In the genomic region with DNA sequence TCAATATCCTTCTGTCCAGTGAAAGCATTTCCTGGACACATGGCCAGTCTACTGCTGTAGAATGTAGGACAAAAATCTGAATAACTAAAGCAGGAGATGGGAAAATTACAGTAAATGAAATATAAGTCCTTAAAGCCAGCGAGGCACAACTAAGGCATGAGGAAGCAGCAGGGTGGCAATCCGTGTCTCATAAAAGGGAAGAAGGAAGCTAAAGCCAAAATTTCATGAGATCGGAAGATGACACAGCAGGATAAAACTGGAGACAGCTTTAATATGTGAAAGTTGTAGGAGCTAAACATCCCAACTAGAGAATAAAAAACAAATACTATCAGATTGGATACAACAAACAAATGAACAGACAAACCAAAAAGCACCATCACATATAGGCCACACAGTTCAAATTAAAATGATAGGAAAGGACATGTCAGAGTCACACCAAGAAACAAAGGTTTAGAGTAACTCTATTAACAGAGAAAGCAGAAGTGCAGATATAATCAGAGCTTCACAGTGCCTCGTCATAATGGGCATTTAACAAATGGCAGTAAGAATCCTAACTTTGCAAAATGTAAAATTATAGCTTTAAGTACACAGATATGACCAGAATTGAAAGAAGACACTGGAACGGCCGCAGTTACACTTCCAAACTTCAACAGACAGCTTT, we compare ENCODE assay signal across 18 mouse cellular contexts.
DNase-seq lines count a peak whose midpoint lies in the region; ATAC-seq and TF ChIP-seq lines count a peak whose summit lies in the region.
"Had no signal": no experiment of that assay in that cellular context is flagged by ENCODE, and none has a peak within 500 bp of the region (broad histone marks: within the 10 kb centered on the region; RNA-seq: fewer than 3 reads in every experiment).

No protein-coding gene starts in this region.

- H3K9me3 ChIP-seq in MEL (replicated peaks; ENCODE audit: insufficient read depth, low read length): no peaks in the 10 kb centered on the region
- no peaks in the 10 kb centered on the region for H3K9me3 ChIP-seq in forebrain, postnatal 0 days (ENCODE audit: low read length)
- H3K9me3 ChIP-seq: embryonic facial prominence, embryonic 10.5 days; forebrain, embryonic 13.5 days; heart, embryonic 10.5 days; hindbrain, embryonic 15.5 days had no signal

- intact Hi-C loops in gastrocnemius, adult 2 months (cut with DNase I): no loop called here

- DNase-seq in gastrocnemius, adult 2 months: no peak
- no peak for DNase-seq in gastrocnemius, postnatal 25 days
- DNase-seq in MEL (ENCODE audit: low read depth, low spot score): peak; percentile 63
- no peak for DNase-seq in right cerebral cortex, postnatal 25 days
- DNase-seq in forebrain, postnatal 0 days: no peak
- DNase-seq: adrenal gland, postnatal 14 days; cerebellum, adult 18-20 months; cerebellum, adult 9-11 months; cerebellum, postnatal 36 days; gastrocnemius, postnatal 10 days; heart, postnatal 14 days had no signal

- peak overlapping the region; percentile 78 for H3K27ac ChIP-seq in gastrocnemius, adult 2 months
- no peak overlapping the region for H3K27ac ChIP-seq in MEL (ENCODE audit: control insufficient read depth, low read depth, low read length)
- no peak overlapping the region for H3K27ac ChIP-seq in forebrain, postnatal 0 days (ENCODE audit: low read depth, low read length)
- H3K27ac ChIP-seq: embryonic facial prominence, embryonic 10.5 days; forebrain, embryonic 13.5 days; heart, embryonic 10.5 days; hindbrain, embryonic 15.5 days had no signal

- no peak for TF ChIP-seq RAD21 in MEL (IDR thresholded peaks at IDR 0.05; ENCODE audit: low read depth, low read length)

- H3K9ac ChIP-seq in MEL (ENCODE audit: control insufficient read depth, low read depth, low read length, poor library complexity, severe bottlenecking): no peak overlapping the region
- H3K9ac ChIP-seq in forebrain, postnatal 0 days: no peak overlapping the region
- H3K9ac ChIP-seq: forebrain, embryonic 13.5 days; hindbrain, embryonic 15.5 days had no signal

- H3K27me3 ChIP-seq in MEL (ENCODE audit: control insufficient read depth in 1 of 2, insufficient read depth in 2 of 2, low read length in 2 of 2): no peaks in the 10 kb centered on the region
- no peaks in the 10 kb centered on the region for H3K27me3 ChIP-seq in forebrain, postnatal 0 days (ENCODE audit: insufficient read depth, low read length)
- H3K27me3 ChIP-seq: forebrain, embryonic 13.5 days; hindbrain, embryonic 15.5 days had no signal

- H3K4me3 ChIP-seq in gastrocnemius, adult 2 months: no peak overlapping the region
- H3K4me3 ChIP-seq in MEL (ENCODE audit: control insufficient read depth in 1 of 2, insufficient read depth in 1 of 2, low read depth in 2 of 2, low read length in 2 of 2): no peak overlapping the region
- no peak overlapping the region for H3K4me3 ChIP-seq in forebrain, postnatal 0 days (ENCODE audit: low read depth, low read length)
- H3K4me3 ChIP-seq: embryonic facial prominence, embryonic 10.5 days; forebrain, embryonic 13.5 days; heart, embryonic 10.5 days; hindbrain, embryonic 15.5 days had no signal

- no peak for TF ChIP-seq POLR2A in MEL (IDR thresholded peaks at IDR 0.05; ENCODE audit: control insufficient read depth in 1 of 2, insufficient read depth in 1 of 2, low read depth in 1 of 2, low read length in 2 of 2, poor library complexity in 1 of 2)

- peaks cover 4 to 6% of the 10 kb centered on the region in 2 experiments; a peak in 3 of 4 replicates for H3K4me1 ChIP-seq in MEL (ENCODE audit: control insufficient read depth in 1 of 2, insufficient read depth in 2 of 2, low read length in 2 of 2)
- H3K4me1 ChIP-seq in forebrain, postnatal 0 days (ENCODE audit: insufficient read depth): no peaks in the 10 kb centered on the region
- H3K4me1 ChIP-seq: forebrain, embryonic 13.5 days; hindbrain, embryonic 15.5 days had no signal

- H3K36me3 ChIP-seq in MEL (ENCODE audit: control insufficient read depth in 1 of 2, insufficient read depth in 2 of 2, low read length in 2 of 2): peaks cover 0 to 21% of the 10 kb centered on the region in 2 experiments; a peak in 2 of 4 replicates
- H3K36me3 ChIP-seq in forebrain, postnatal 0 days (ENCODE audit: insufficient read depth): no peaks in the 10 kb centered on the region
- H3K36me3 ChIP-seq: embryonic facial prominence, embryonic 10.5 days; heart, embryonic 10.5 days; hindbrain, embryonic 15.5 days had no signal

- TF ChIP-seq EP300 in MEL (IDR thresholded peaks at IDR 0.05; ENCODE audit: low read depth in 1 of 2, low read length in 2 of 2): peak in 1 of 2 experiments; percentile 70; a peak in 2 of 4 replicates

- 84% methylated on average over 6 of the region's 6 CpGs for WGBS in forebrain, postnatal 0 days

- no peaks in the 10 kb centered on the region for H3K79me2 ChIP-seq in MEL (ENCODE audit: control insufficient read depth, insufficient read depth, low read length, poor library complexity)

- no peak for TF ChIP-seq CTCF in gastrocnemius, adult 2 months (IDR thresholded peaks at IDR 0.05)
- TF ChIP-seq CTCF in MEL (IDR thresholded peaks at IDR 0.05 in 2 of 3, conservative IDR thresholded peaks at IDR 0.05 in 1 of 3; ENCODE audit: control insufficient read depth in 1 of 3, insufficient read depth in 1 of 3, low read depth in 2 of 3, low read length in 3 of 3, poor library complexity in 1 of 3, severe bottlenecking in 1 of 3): no peak
- TF ChIP-seq CTCF in forebrain, postnatal 0 days (IDR thresholded peaks at IDR 0.05; ENCODE audit: low read depth): no peak

- no peak overlapping the region for H3K4me2 ChIP-seq in forebrain, postnatal 0 days (ENCODE audit: low read depth)
- H3K4me2 ChIP-seq: forebrain, embryonic 13.5 days; hindbrain, embryonic 15.5 days had no signal

- ATAC-seq in granulocyte monocyte progenitor cell, adult 5-6 weeks (replicated peaks; ENCODE audit: poor library complexity, severe bottlenecking): peak; percentile 65
- ATAC-seq in megakaryocyte progenitor cell, adult 5-6 weeks (replicated peaks; ENCODE audit: poor library complexity): peak; percentile 63
- no peak for ATAC-seq in forebrain, postnatal 0 days
- ATAC-seq: forebrain, embryonic 13.5 days; intestine, postnatal 0 days had no signal

TF ChIP-seq in MEL, 35 proteins besides CTCF, POLR2A, EP300 and RAD21:
- TF ChIP-seq BHLHE40 (IDR thresholded peaks at IDR 0.05; ENCODE audit: borderline replicate concordance, low read depth, low read length) (no peak), GATA1 (IDR thresholded peaks at IDR 0.05; ENCODE audit: low read depth, low read length) (no peak), SIN3A (IDR thresholded peaks at IDR 0.05; ENCODE audit: low read length) (0 out of 2 replicates have a peak, but pooled peaks have one; percentile 26)
